Mouse (Mus musculus): ENCODE measurements at regions not wholly inside any gene's neighbourhood (a gene's known extent, or its start where the extent isn't known, plus 50 kb on each side); places are given as distances from the start of the nearest gene placed in this dataset.
"Not testable (repeated sequence)": the region's sequence is repeated elsewhere in the genome, so short reads cannot be mapped to it uniquely, and the experiment has no call there.

GRCm38 (mm10) chr14:101067082-101067481, 133.0 kb downstream of the Prr30 start:
- no peak for DNase-seq

- DNase-seq: no peak
These were observed 143.3 kb downstream of the Prr30 start for GRCm38 (mm10) chr14:101056874-101057273.

- DNase-seq: peak; percentile 43
These were observed 144.2 kb downstream of the Prr30 start for GRCm38 (mm10) chr14:101055915-101056314.

- no peak for DNase-seq
These were observed 145.3 kb downstream of the Prr30 start for GRCm38 (mm10) chr14:101054786-101055185.

GRCm38 (mm10) chr14:101052760-101053159, 147.4 kb downstream of the Prr30 start:
- DNase-seq: no peak

- no peak for DNase-seq
These were observed 149.9 kb downstream of the Prr30 start for GRCm38 (mm10) chr14:101050212-101050611.

GRCm38 (mm10) chr14:101049664-101050203, 150.4 kb downstream of the Prr30 start:
- DNase-seq: no peak

- no peak for DNase-seq
These were observed 156.6 kb downstream of the Prr30 start for GRCm38 (mm10) chr14:101043494-101043893.

- DNase-seq: no peak
These were observed 199.1 kb downstream of the Prr30 start for GRCm38 (mm10) chr14:101001070-101001469.

- no peak for DNase-seq
These were observed 219.4 kb downstream of the Prr30 start for GRCm38 (mm10) chr14:100980754-100981153.

GRCm38 (mm10) chr14:100978515-100978914, 221.6 kb downstream of the Prr30 start:
- no peak for DNase-seq

- no peak for DNase-seq
These were observed 229.2 kb downstream of the Prr30 start for GRCm38 (mm10) chr14:100970970-100971369.

- DNase-seq: no peak
These were observed 239.9 kb downstream of the Prr30 start for GRCm38 (mm10) chr14:100960198-100960597.

GRCm38 (mm10) chr14:100955806-100956436, 244.2 kb downstream of the Prr30 start:
- DNase-seq: no peak

- no peak for DNase-seq
These were observed 249.4 kb downstream of the Prr30 start for GRCm38 (mm10) chr14:100950681-100951119.

- DNase-seq: not testable (repeated sequence)
These were observed 252.5 kb downstream of the Prr30 start for GRCm38 (mm10) chr14:100947625-100948024.

GRCm38 (mm10) chr14:100937358-100937887, 262.7 kb downstream of the Prr30 start:
- DNase-seq: no peak

GRCm38 (mm10) chr14:100934554-100934953, 265.6 kb downstream of the Prr30 start:
- no peak for DNase-seq

GRCm38 (mm10) chr14:100924880-100925279, 275.2 kb downstream of the Prr30 start:
- DNase-seq: no peak

- DNase-seq: no peak
These were observed 299.9 kb downstream of the Prr30 start for GRCm38 (mm10) chr14:100900221-100900620.

- no peak for DNase-seq
These were observed 301.1 kb downstream of the Prr30 start for GRCm38 (mm10) chr14:100899074-100899473.

GRCm38 (mm10) chr14:100889163-100890157, 310.7 kb downstream of the Prr30 start:
- no peak for DNase-seq

GRCm38 (mm10) chr14:100883115-100883514, 317.0 kb downstream of the Prr30 start:
- DNase-seq: no peak

Measured in right cerebral cortex, postnatal 4 days (tissue).